Mouse (Mus musculus): ENCODE data around the gene Nrap.
"Not testable (repeated sequence)": the region's sequence is repeated elsewhere in the genome, so short reads cannot be mapped to it uniquely, and the experiment has no call there.

The Nrap gene

GRCm38 (mm10) chr19:56366168-56366567 lies 23.7 kb downstream of the Nrap start:
- no peak for DNase-seq (ENCODE audit: low spot score in 2 of 2)

GRCm38 (mm10) chr19:56364563-56364962 lies 25.3 kb downstream of the Nrap start:
- DNase-seq (ENCODE audit: low spot score in 2 of 2): no peak

- no peak for DNase-seq (ENCODE audit: low spot score in 2 of 2)
These were observed 25.9 kb downstream of the Nrap start for GRCm38 (mm10) chr19:56363721-56364460.

DNA sequence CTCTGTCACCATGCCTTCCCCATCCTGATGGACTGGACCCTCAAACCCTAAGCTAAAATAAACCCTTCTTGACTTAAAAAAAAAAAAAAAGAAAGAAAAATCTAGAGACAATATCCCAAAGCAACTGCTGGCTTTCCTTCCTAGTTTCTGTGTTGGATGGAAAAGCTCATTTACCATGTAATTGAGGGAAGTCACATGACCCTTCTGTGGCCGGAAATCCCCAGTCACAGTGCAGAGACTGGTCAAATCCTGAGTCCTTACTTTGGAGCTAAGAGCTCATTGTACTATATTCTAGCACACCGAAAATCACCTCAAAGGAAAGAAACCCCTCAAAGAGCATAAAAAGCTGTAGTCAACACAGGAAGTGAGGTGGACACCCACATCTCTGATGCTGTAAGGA lies 30.9 kb downstream of the Nrap start:
- no peak for DNase-seq (ENCODE audit: low spot score in 2 of 2)

- not testable (repeated sequence) for DNase-seq (ENCODE audit: low spot score in 2 of 2)
These were observed 32.5 kb downstream of the Nrap start for GRCm38 (mm10) chr19:56357374-56357708.

DNA sequence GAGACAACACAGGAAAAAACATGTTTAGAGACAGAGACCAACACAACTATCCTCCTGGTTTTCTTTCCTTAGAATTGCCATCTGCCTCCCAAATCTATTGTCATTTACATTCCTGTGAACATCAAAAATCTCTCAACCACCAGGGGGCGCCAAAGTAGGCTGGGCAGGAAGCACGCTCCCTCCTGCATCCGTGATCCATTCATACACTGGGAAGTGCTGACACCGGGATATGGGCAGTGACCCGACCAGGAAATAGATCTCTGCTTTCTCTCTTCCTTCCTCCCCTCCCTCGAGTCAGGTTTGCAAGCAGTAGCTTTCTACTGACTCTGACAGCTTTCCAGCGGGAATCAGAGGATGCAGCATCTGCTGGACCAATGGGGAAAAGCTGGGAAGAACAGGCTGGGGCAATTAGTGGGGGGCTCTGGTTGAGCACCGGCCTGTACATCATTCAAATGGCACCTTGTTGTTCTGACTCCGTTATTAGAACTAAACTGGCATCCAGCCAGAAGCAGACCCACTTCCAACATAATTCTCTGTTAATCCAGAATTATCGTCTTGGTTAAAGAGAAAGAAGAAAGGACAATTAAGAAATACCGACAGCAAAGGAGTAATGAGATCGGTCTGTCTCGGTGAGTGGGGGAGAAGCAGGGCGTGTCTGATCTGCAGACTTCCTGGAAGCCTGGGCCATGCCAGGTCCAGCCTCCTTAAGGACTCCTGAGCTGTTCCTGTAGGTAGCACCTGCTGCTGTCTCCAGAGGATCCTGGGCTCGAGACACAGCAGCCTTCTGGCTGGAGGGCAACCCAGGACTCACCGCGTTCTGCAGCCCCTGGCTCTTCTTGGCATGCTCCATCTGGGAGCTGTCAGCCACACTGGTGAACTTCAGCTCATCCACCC lies 33.1 kb downstream of the Nrap start:
- DNase-seq (ENCODE audit: low spot score in 2 of 2): peak in 1 of 2 experiments; percentile 75

DNA sequence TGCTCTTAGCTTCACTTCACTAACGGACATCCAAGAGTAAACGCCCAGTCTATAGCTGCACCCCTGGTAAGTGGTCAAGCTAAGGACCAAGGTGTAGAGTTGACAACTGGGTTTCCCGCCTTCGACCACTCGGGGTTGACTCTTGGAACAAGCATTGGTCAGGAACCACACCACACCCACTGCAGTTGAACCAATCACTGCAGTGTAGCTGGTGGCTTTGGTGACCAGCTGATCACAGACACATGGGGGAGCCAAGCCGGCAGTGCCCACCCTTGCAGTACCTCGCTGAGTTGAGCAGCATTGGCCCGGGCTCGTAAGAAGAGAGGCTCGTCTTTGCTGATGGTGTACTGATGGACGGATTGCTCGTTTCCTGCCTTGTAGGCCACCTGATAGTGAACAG lies 34.6 kb downstream of the Nrap start:
- DNase-seq (ENCODE audit: low spot score in 2 of 2): no peak

GRCm38 (mm10) chr19:56353689-56354088 lies 36.1 kb downstream of the Nrap start:
- DNase-seq (ENCODE audit: low spot score in 2 of 2): no peak

- no peak for DNase-seq (ENCODE audit: low spot score in 2 of 2)
These were observed 40.5 kb downstream of the Nrap start for GRCm38 (mm10) chr19:56349295-56349694.

GRCm38 (mm10) chr19:56346750-56347149 lies 43.1 kb downstream of the Nrap start:
- DNase-seq (ENCODE audit: low spot score in 2 of 2): no peak

- DNase-seq (ENCODE audit: low spot score in 2 of 2): peak in 1 of 2 experiments; percentile 23
These were observed 43.8 kb downstream of the Nrap start for GRCm38 (mm10) chr19:56346016-56346415.

- peak; percentile 30 to 50 for DNase-seq (ENCODE audit: low spot score in 2 of 2)
These were observed 45.8 kb downstream of the Nrap start for GRCm38 (mm10) chr19:56343869-56344563.

GRCm38 (mm10) chr19:56342006-56342405 lies 47.8 kb downstream of the Nrap start:
- DNase-seq (ENCODE audit: low spot score in 2 of 2): no peak

- no peak for DNase-seq (ENCODE audit: low spot score in 2 of 2)
These were observed 53.0 kb downstream of the Nrap start for GRCm38 (mm10) chr19:56336826-56337225.

- no peak for DNase-seq (ENCODE audit: low spot score in 2 of 2)
These were observed 53.5 kb downstream of the Nrap start for GRCm38 (mm10) chr19:56336321-56336720.

DNA sequence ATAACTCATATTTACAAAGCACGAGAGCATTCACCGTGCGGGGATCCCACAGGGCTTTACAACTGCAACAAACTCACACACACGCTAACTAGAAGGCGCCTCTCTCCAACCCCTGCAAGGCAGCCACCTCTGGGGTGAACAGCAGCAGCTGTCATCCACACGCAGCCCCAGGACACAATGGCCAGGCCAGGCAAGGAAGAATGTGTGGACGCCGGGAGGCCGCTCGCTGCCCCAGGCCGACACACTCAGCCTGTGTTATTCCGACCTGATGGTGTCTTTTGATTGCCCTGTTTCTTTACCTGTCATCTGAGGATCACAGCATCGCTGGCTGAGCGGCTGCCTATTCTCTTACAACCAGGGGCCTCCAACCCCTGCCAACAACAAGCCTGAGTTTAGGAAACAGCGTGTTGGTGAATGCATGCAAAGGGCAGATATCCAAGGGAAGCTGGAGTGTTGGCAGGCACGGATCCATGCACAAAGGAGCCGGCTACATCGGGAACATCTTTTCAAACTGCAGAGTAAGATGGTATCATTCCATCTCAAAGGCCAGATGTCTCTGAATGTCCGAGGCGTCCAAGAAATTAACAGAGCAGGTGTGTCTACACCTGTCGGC lies 63.5 kb downstream of the Nrap start:
- DNase-seq (ENCODE audit: low spot score in 2 of 2): no peak

GRCm38 (mm10) chr19:56325676-56326075 lies 64.2 kb downstream of the Nrap start:
- no peak for DNase-seq (ENCODE audit: low spot score in 2 of 2)

GRCm38 (mm10) chr19:56321303-56321920 lies 68.4 kb downstream of the Nrap start:
- no peak for DNase-seq (ENCODE audit: low spot score in 2 of 2)

GRCm38 (mm10) chr19:56320186-56320860 lies 69.5 kb downstream of the Nrap start:
- no peak for DNase-seq (ENCODE audit: low spot score in 2 of 2)

DNA sequence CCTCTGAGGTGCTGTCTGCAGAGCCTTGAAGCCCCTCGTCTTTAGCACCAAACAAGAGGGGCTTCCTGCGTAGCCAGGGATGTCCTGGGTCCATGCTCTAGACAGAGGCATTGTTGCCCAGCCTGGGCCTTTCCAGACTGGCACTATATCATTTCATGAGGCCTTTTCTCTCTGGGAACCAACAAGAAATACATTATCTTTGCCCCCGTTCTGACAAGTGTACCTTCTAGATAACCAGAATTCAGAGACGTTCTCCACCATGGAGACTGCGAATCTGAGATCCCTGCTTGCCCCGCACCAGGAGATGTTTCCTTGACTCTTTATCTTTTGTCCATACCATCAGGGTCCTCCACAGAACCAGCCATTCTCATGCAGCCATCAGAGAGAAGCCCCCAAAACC lies 70.2 kb downstream of the Nrap start:
- DNase-seq (ENCODE audit: low spot score in 2 of 2): no peak

DNA sequence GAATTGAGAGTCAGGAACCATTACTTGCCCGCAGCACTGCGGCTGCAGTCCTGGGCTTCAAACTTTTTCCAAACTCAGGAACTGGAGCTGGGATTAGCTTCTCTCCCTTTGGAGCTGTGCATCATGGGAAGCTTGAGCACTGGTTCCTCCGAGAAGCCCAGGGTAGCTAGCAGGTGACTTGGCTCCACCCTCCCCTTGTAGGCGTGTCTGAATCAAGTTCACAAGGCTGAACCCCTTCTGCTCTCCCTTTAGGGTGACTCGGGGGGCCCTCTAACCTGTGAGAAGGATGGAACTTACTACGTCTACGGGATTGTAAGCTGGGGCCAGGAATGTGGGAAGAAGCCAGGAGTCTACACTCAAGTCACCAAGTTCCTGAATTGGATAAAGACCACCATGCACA lies 70.6 kb downstream of the Nrap start:
- no peak for DNase-seq (ENCODE audit: low spot score in 2 of 2)
